Mouse (Mus musculus): ENCODE measurements around the gene Lnx2. TPM values are rescaled to one million over a fixed set of nuclear protein-coding genes. Genes with fewer than 3 reads are reported as not detected.

The Lnx2 gene
- polyA plus RNA-seq, 1 experiment, result 3.7 TPM

GRCm38 (mm10) chr5:147115631-147116030 is 39.2 kb upstream of the Lnx2 start:
- H3K4me3 ChIP-seq (ENCODE audit: insufficient read depth, poor library complexity, severe bottlenecking), result no peak overlapping the region
- H3K27me3 ChIP-seq (ENCODE audit: control insufficient read depth, insufficient read depth, insufficient read length), result no peaks in the 10 kb centered on the region
- no peak for TF ChIP-seq USF1 (IDR thresholded peaks at IDR 0.05; ENCODE audit: low read depth)

GRCm38 (mm10) chr5:147114738-147115137 is 38.4 kb upstream of the Lnx2 start:
- Histone ChIP-seq H3K4me3 (ENCODE audit: insufficient read depth, poor library complexity, severe bottlenecking) (no peak overlapping the region), H3K79me3 (ENCODE audit: low read depth) (peaks cover 2% of the 10 kb centered on the region), H3K27me3 (ENCODE audit: control insufficient read depth, insufficient read depth, insufficient read length) (no peaks in the 10 kb centered on the region), H3K79me2 (ENCODE audit: control insufficient read depth, insufficient read depth) (no peaks in the 10 kb centered on the region), H3K36me3 (ENCODE audit: control insufficient read depth, insufficient read depth) (peaks cover 13% of the 10 kb centered on the region), H3ac (ENCODE audit: control insufficient read depth, insufficient read length, low read depth) (no peak overlapping the region)
- no peak for TF ChIP-seq MYOD1 (IDR thresholded peaks at IDR 0.05; ENCODE audit: control insufficient read depth, insufficient read length, low read depth)
- TF ChIP-seq MYOG (IDR thresholded peaks at IDR 0.05; ENCODE audit: control insufficient read depth, extremely low read depth, insufficient read length), result no peak
- no peak for TF ChIP-seq FOSL1 (IDR thresholded peaks at IDR 0.05; ENCODE audit: insufficient read depth, low read length, poor library complexity, severe bottlenecking)
- no peak for TF ChIP-seq MAX (IDR thresholded peaks at IDR 0.05)
- no peak for TF ChIP-seq CEBPB (IDR thresholded peaks at IDR 0.05; ENCODE audit: low read depth)
- TF ChIP-seq USF1 (IDR thresholded peaks at IDR 0.05; ENCODE audit: low read depth), result no peak
- TF ChIP-seq CTCF (IDR thresholded peaks at IDR 0.05; ENCODE audit: control insufficient read depth, insufficient read depth, insufficient read length), result no peak

More at GRCm38 (mm10) chr5:147115631-147116030, 39.2 kb upstream of the Lnx2 start:
- no peaks in the 10 kb centered on the region for H3K79me2 ChIP-seq (ENCODE audit: control insufficient read depth, insufficient read depth)
- no peaks in the 10 kb centered on the region for H3K79me3 ChIP-seq (ENCODE audit: low read depth)
- H3ac ChIP-seq (ENCODE audit: control insufficient read depth, insufficient read length, low read depth), result no peak overlapping the region
- peaks cover 5% of the 10 kb centered on the region for H3K36me3 ChIP-seq (ENCODE audit: control insufficient read depth, insufficient read depth)

- Histone ChIP-seq H3K27me3 (ENCODE audit: control insufficient read depth, insufficient read depth, insufficient read length) (no peaks in the 10 kb centered on the region), H3K4me3 (ENCODE audit: insufficient read depth, poor library complexity, severe bottlenecking) (no peak overlapping the region), H3K36me3 (ENCODE audit: control insufficient read depth, insufficient read depth) (peaks cover 34% of the 10 kb centered on the region), H3ac (ENCODE audit: control insufficient read depth, insufficient read length, low read depth) (no peak overlapping the region), H3K79me3 (ENCODE audit: low read depth) (peaks cover 2% of the 10 kb centered on the region), H3K79me2 (ENCODE audit: control insufficient read depth, insufficient read depth) (no peaks in the 10 kb centered on the region)
- TF ChIP-seq MAX (IDR thresholded peaks at IDR 0.05), result no peak
- TF ChIP-seq CEBPB (IDR thresholded peaks at IDR 0.05; ENCODE audit: low read depth), result no peak
These were observed 32.6 kb upstream of the Lnx2 start for GRCm38 (mm10) chr5:147108861-147109591.

GRCm38 (mm10) chr5:147107276-147107675 is 30.9 kb upstream of the Lnx2 start:
- no peak overlapping the region for H3K4me3 ChIP-seq (ENCODE audit: insufficient read depth, poor library complexity, severe bottlenecking)
- H3K27me3 ChIP-seq (ENCODE audit: control insufficient read depth, insufficient read depth, insufficient read length), result no peaks in the 10 kb centered on the region
- H3ac ChIP-seq (ENCODE audit: control insufficient read depth, insufficient read length, low read depth), result no peak overlapping the region
- H3K79me2 ChIP-seq (ENCODE audit: control insufficient read depth, insufficient read depth), result no peaks in the 10 kb centered on the region
- H3K79me3 ChIP-seq (ENCODE audit: low read depth), result peaks cover 2% of the 10 kb centered on the region
- no peak for TF ChIP-seq MYOD1 (IDR thresholded peaks at IDR 0.05; ENCODE audit: control insufficient read depth, insufficient read length, low read depth)
- no peak for TF ChIP-seq FOSL1 (IDR thresholded peaks at IDR 0.05; ENCODE audit: insufficient read depth, low read length, poor library complexity, severe bottlenecking)
- TF ChIP-seq USF1 (IDR thresholded peaks at IDR 0.05; ENCODE audit: low read depth), result no peak
- no peak for TF ChIP-seq CTCF (IDR thresholded peaks at IDR 0.05; ENCODE audit: control insufficient read depth, insufficient read depth, insufficient read length)
- TF ChIP-seq CEBPB (IDR thresholded peaks at IDR 0.05; ENCODE audit: low read depth), result no peak
- no peak for TF ChIP-seq MAX (IDR thresholded peaks at IDR 0.05)
- no peak for TF ChIP-seq MYOG (IDR thresholded peaks at IDR 0.05; ENCODE audit: control insufficient read depth, extremely low read depth, insufficient read length)
- peaks cover 43% of the 10 kb centered on the region for H3K36me3 ChIP-seq (ENCODE audit: control insufficient read depth, insufficient read depth)

GRCm38 (mm10) chr5:147102295-147102694 is 25.9 kb upstream of the Lnx2 start:
- Histone ChIP-seq H3K79me2 (ENCODE audit: control insufficient read depth, insufficient read depth) (peaks cover 13% of the 10 kb centered on the region), H3ac (ENCODE audit: control insufficient read depth, insufficient read length, low read depth) (no peak overlapping the region), H3K27me3 (ENCODE audit: control insufficient read depth, insufficient read depth, insufficient read length) (no peaks in the 10 kb centered on the region), H3K79me3 (ENCODE audit: low read depth) (no peaks in the 10 kb centered on the region), H3K36me3 (ENCODE audit: control insufficient read depth, insufficient read depth) (peaks cover 55% of the 10 kb centered on the region), H3K4me3 (ENCODE audit: insufficient read depth, poor library complexity, severe bottlenecking) (no peak overlapping the region)
- TF ChIP-seq CTCF (IDR thresholded peaks at IDR 0.05; ENCODE audit: control insufficient read depth, insufficient read depth, insufficient read length), result no peak
- TF ChIP-seq FOSL1 (IDR thresholded peaks at IDR 0.05; ENCODE audit: insufficient read depth, low read length, poor library complexity, severe bottlenecking), result no peak
- TF ChIP-seq MYOD1 (IDR thresholded peaks at IDR 0.05; ENCODE audit: control insufficient read depth, insufficient read length, low read depth), result no peak
- no peak for TF ChIP-seq MAX (IDR thresholded peaks at IDR 0.05)
- TF ChIP-seq CEBPB (IDR thresholded peaks at IDR 0.05; ENCODE audit: low read depth), result no peak
- no peak for TF ChIP-seq USF1 (IDR thresholded peaks at IDR 0.05; ENCODE audit: low read depth)
- TF ChIP-seq MYOG (IDR thresholded peaks at IDR 0.05; ENCODE audit: control insufficient read depth, extremely low read depth, insufficient read length), result no peak

GRCm38 (mm10) chr5:147100180-147100579 is 23.8 kb upstream of the Lnx2 start:
- H3K79me3 ChIP-seq (ENCODE audit: low read depth), result peaks cover 11% of the 10 kb centered on the region
- no peak overlapping the region for H3ac ChIP-seq (ENCODE audit: control insufficient read depth, insufficient read length, low read depth)
- no peaks in the 10 kb centered on the region for H3K27me3 ChIP-seq (ENCODE audit: control insufficient read depth, insufficient read depth, insufficient read length)
- peaks cover 31% of the 10 kb centered on the region for H3K79me2 ChIP-seq (ENCODE audit: control insufficient read depth, insufficient read depth)
- H3K4me3 ChIP-seq (ENCODE audit: insufficient read depth, poor library complexity, severe bottlenecking), result no peak overlapping the region
- H3K36me3 ChIP-seq (ENCODE audit: control insufficient read depth, insufficient read depth), result peaks cover 61% of the 10 kb centered on the region
- TF ChIP-seq CEBPB (IDR thresholded peaks at IDR 0.05; ENCODE audit: low read depth) (no peak), MYOD1 (IDR thresholded peaks at IDR 0.05; ENCODE audit: control insufficient read depth, insufficient read length, low read depth) (no peak), FOSL1 (IDR thresholded peaks at IDR 0.05; ENCODE audit: insufficient read depth, low read length, poor library complexity, severe bottlenecking) (no peak), USF1 (IDR thresholded peaks at IDR 0.05; ENCODE audit: low read depth) (no peak), MAX (IDR thresholded peaks at IDR 0.05) (no peak), MYOG (IDR thresholded peaks at IDR 0.05; ENCODE audit: control insufficient read depth, extremely low read depth, insufficient read length) (no peak), CTCF (IDR thresholded peaks at IDR 0.05; ENCODE audit: control insufficient read depth, insufficient read depth, insufficient read length) (no peak)

Data from C2C12 (cell line).